Mouse (Mus musculus): ENCODE data around the gene Larp4b.

- TF ChIP-seq POLR2A (IDR thresholded peaks at IDR 0.05; ENCODE audit: insufficient read depth, low read depth, low read length) (no peak), CTCF (IDR thresholded peaks at IDR 0.05; ENCODE audit: insufficient read depth, low read depth, low read length) (no peak)
Measured at GRCm38 (mm10) chr13:9082128-9082883, 11.4 kb upstream of the Larp4b start.

All from olfactory bulb, adult 2 months (tissue).